Comparison of ENCODE assay signal across 8 mouse cellular contexts in the genomic region with DNA sequence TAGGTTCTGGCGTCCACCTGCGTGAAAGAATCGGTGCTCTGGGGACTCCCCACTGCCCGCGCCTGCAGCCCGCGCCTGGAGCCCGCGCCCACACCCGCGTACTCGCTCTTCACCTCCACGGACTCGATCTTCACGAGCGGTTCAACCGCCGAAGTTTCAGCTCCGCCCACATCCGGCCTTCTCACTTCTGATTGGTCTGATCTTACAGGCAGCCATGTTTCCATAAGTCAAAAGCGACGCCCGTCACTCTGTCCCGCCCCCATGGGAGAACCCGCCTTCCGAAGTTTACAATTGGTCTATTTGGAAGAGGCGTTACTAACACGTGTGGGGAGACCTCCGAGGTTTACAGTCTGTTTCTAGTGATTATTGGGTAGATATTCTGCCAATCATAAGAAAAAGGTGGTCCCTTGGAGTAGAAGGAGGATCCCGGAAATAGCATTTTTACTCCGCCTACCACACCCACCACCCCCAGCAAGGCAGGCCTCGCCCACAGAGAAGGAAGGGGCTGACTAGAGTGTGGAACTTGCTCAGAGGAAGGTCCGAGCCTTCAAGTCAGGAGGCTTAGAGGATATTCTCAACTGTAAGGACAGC. TPM values are rescaled to one million over a fixed set of nuclear protein-coding genes. Genes with fewer than 3 reads are reported as not detected.
DNase-seq lines count a peak whose midpoint lies in the region; ATAC-seq lines count a peak whose summit lies in the region.

TSS of gene Ccdc61 (minus strand) at position 175 of the 591 bp plus-strand sequence.

- no peak within 1 kb of the TSS for H3K27ac ChIP-seq in hindbrain, embryonic 16.5 days (ENCODE audit: low read depth, low read length)
- H3K27ac ChIP-seq in macrophage = peak within 1 kb of the TSS; percentile 8; the same call in 1 of the 2 replicates

- H3K9ac ChIP-seq in hindbrain, embryonic 16.5 days (ENCODE audit: low read depth, low read length) = peak within 1 kb of the TSS; percentile 65

- peak within 1 kb of the TSS; percentile 61 for H3K4me3 ChIP-seq in hindbrain, embryonic 16.5 days (ENCODE audit: low read length)
- peak within 1 kb of the TSS; percentile 91 for H3K4me3 ChIP-seq in macrophage (ENCODE audit: inconsistent target)

- no peaks in the 10 kb centered on the region for H3K9me3 ChIP-seq in hindbrain, embryonic 16.5 days (ENCODE audit: control insufficient read depth, low read length)

- H3K79me2 ChIP-seq in macrophage (ENCODE audit: inconsistent target) = peaks cover 26% of the 10 kb centered on the region

- no peaks in the 10 kb centered on the region for H3K36me3 ChIP-seq in hindbrain, embryonic 16.5 days (ENCODE audit: control insufficient read depth, insufficient read depth, low read length)
- no peaks in the 10 kb centered on the region for H3K36me3 ChIP-seq in macrophage (ENCODE audit: inconsistent target)

- no peaks in the 10 kb centered on the region for H3K27me3 ChIP-seq in hindbrain, embryonic 16.5 days (replicated peaks; ENCODE audit: control insufficient read depth, insufficient read depth, low read length)

- peaks cover 15% of the 10 kb centered on the region for H3K4me1 ChIP-seq in hindbrain, embryonic 16.5 days (ENCODE audit: control insufficient read depth, insufficient read depth, low read depth, low read length)

- peak; percentile 94 for DNase-seq in WW6 (ENCODE audit: low read depth, low spot score)
- DNase-seq in cerebellum, postnatal 4 days (ENCODE audit: low spot score in 2 of 2) = peak; percentile 91 to 96
- DNase-seq in gastrocnemius, adult 18-20 months (ENCODE audit: low spot score) = peak; percentile 98
- DNase-seq in left cerebral cortex, adult 18-20 months (ENCODE audit: low spot score in 2 of 2) = peak; percentile 94 to 97
- peak; percentile 97 for DNase-seq in right cerebral cortex, adult 18-20 months
- peak; percentile 75 for DNase-seq in urinary bladder, postnatal 10 days (ENCODE audit: low spot score)

- peak within 1 kb of the TSS; percentile 71 for H3K4me2 ChIP-seq in hindbrain, embryonic 16.5 days (ENCODE audit: low read length)

- under 1% methylated on average over 33 of the region's 33 CpGs for WGBS in hindbrain, embryonic 16.5 days
- WGBS in macrophage (ENCODE audit: missing documents) = 1% methylated on average over 32 of the region's 33 CpGs

- peak; percentile 99 for ATAC-seq in hindbrain, embryonic 16.5 days

RNA-seq across cellular contexts. Expression of gene Ccdc61, which starts in this region (rescaled TPM):
- total RNA-seq in gastrocnemius, adult 18-20 months (2021) = 1 to 10 TPM; 3.6 to 5.6 TPM
- polyA plus RNA-seq in hindbrain, embryonic 16.5 days (2015; fragmentation: Nextera tagmentation; extraction: Ambion mirVana) = 29.1 and 35.7 TPM in 2 replicates
- 10 to 100 TPM; 10.5 to 12.6 TPM for total RNA-seq in left cerebral cortex, adult 18-20 months (2021)
- total RNA-seq in macrophage (2018; cell fraction: chromatin; rRNA removed) = 10 to 100 TPM in 25 of 26 experiments, 1 to 10 TPM in 1; 7.3 to 70.8 (median 37.5) TPM
- 10 to 100 TPM in 8 of 26 experiments, 1 to 10 TPM in 18; 3.2 to 12.8 (median 9.6) TPM for total RNA-seq in macrophage (2018; cell fraction: cytosol; rRNA removed)
- total RNA-seq in macrophage (2018; cell fraction: nucleus; rRNA removed) = 10 to 100 TPM in 22 of 26 experiments, 1 to 10 TPM in 4; 9.2 to 41.6 (median 21.1) TPM
- 4.1 to 8.9 TPM (median 8.4 TPM) in 3 replicates for polyA plus RNA-seq in macrophage (2018)
